Mouse (Mus musculus) heart, embryonic 15.5 days (tissue): ENCODE measurements around the gene Tmem59l. TPM values are rescaled to one million over a fixed set of nuclear protein-coding genes. Genes with fewer than 3 reads are reported as not detected.

Experiments
- ATAC-seq: fragments of 200-750 bp; cut with Nextera tagmentation; replicated peaks from 2 replicates; pipeline ENCODE4 v1.8.0; 2017; ENCODE audit warnings: low read depth, moderate TSS enrichment; ENCODE audit not compliant: insufficient number of reproducible peaks, insufficient read depth, low FRiP score
- H3K27ac ChIP-seq: fragments of 300-500 bp; sonication (generic); 2 replicates; pipeline ENCODE4 v1.5.1; 2015; ENCODE audit warnings: mild to moderate bottlenecking, inconsistent platforms
- H3K27me3 ChIP-seq: fragments of 300-500 bp; sonication (generic); 2 replicates; pipeline ENCODE4 v1.6.1; 2015; ENCODE audit warnings: inconsistent platforms
- H3K36me3 ChIP-seq: fragments of 300-500 bp; sonication (generic); 2 replicates; pipeline ENCODE4 v1.6.1; 2015; ENCODE audit warnings: mild to moderate bottlenecking, inconsistent platforms
- H3K4me1 ChIP-seq: fragments of 300-500 bp; sonication (generic); replicated peaks from 2 replicates; pipeline ENCODE4 v1.6.1; 2015; ENCODE audit warnings: inconsistent platforms
- H3K4me2 ChIP-seq: fragments of 300-500 bp; sonication (generic); 2 replicates; pipeline ENCODE4 v1.6.1; 2015; ENCODE audit warnings: inconsistent platforms, mild to moderate bottlenecking, moderate library complexity
- H3K4me3 ChIP-seq: fragments of 300-500 bp; sonication (generic); 2 replicates; pipeline ENCODE4 v1.5.1; 2015; ENCODE audit warnings: mild to moderate bottlenecking, inconsistent platforms
- H3K9ac ChIP-seq: fragments of 300-500 bp; sonication (generic); 2 replicates; pipeline ENCODE4 v1.6.1; 2015; ENCODE audit warnings: mild to moderate bottlenecking, inconsistent platforms
- H3K9me3 ChIP-seq: fragments of 300-500 bp; sonication (generic); replicated peaks from 2 replicates; pipeline ENCODE4 v1.6.1; 2016; ENCODE audit warnings: inconsistent platforms
- WGBS: fragments of 180-500 bp; shearing (Covaris S2); methylation state at CpG from one replicate; pipeline ENCODE4 v1.1.7; 2015; ENCODE audit warnings: mixed read lengths; 5-methylcytosine and 5-hydroxymethylcytosine counted together
- polyA plus RNA-seq: library from polyadenylated mRNA; unstranded; fragments of >200 nt; fragmentation: Nextera tagmentation; extraction: Ambion mirVana; gene quantifications from 2 replicates; pipeline ENCODE4 v1.2.1, GENCODE M21; 2015

The Tmem59l gene
- polyA plus RNA-seq, 1 experiment from 2014 or later: 0.24 TPM

DNA sequence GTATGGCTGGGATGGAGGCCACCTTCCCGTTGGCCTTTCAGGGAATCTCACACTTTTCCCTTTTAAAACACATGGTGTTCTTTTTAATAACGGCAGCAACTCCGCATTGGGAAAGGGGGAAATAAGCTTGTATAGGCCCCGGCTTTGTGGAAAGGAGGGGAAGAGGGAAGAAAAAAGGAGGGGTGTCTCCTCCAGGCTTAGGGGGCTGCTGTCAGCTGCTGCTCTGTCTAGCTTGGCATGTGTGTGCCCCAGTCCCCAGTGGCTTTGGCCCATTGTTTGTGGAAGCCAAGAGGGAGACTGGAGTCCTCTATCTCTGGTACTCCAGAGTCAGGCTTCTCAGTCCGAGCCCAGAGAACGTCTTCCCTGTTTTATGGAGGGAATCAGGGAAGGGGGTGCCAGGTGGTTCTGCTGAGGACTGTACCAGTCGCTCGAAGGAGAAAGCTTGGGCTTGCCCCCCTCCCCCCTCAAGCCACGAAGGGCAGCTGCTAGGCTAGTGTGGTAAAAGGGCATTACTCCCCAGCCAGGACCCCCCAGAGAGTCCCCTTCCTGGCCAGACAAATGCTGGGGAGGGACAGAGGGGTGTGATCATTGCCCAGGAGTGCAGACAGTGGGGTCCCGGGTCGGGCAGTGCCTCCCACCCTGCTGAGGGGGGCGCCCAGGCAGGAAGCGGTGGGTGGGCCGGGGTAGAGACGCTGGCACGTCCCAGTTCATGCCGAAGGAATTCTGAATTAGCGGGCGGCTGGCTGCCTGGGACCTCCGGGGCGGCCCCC, 8.0 kb upstream of the Tmem59l start:
- Histone ChIP-seq H3K4me1 (peaks cover 33% of the 10 kb centered on the region), H3K36me3 (no peaks in the 10 kb centered on the region), H3K9ac (0 out of 2 replicates have a peak overlapping the region, but pooled peaks have one; percentile 3), H3K4me3 (peak overlapping the region; percentile 6; the same call in 1 of the 2 replicates), H3K4me2 (no peak overlapping the region), H3K27me3 (peaks cover 100% of the 10 kb centered on the region), H3K27ac (no peak overlapping the region), H3K9me3 (no peaks in the 10 kb centered on the region)
- WGBS: 6% methylated on average over 21 of the region's 21 CpGs
- ATAC-seq: no peak

DNA sequence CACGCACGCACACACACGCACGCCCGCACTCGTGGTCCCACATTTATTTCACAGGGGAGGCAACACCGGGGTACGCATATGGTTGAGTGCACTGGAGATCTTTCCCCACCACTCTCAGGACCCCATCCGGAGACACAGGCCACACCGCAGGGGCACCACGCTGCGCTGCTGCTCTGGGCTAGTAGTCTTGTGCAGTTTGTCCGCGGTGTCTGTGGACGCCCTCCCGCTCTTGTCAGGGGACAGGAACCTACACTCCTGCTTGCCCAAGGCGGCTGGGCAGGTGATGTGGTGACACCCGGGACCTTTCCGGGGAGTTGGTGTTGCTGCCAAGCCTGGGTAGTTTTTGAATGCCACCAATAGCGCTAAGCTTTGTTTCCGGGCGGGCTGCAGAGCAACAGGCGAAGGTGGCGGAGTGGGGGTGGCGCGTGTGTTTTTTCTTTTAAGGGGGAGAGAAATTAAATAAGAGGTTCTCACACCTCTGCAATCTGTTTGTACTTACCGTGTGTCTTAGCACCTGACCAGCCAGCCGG, 7.3 kb upstream of the Tmem59l start:
- no peaks in the 10 kb centered on the region for H3K36me3 ChIP-seq
- peak overlapping the region; percentile 80; the same call in 1 of the 2 replicates for H3K4me2 ChIP-seq
- H3K9ac ChIP-seq: no peak overlapping the region
- H3K4me1 ChIP-seq: peaks cover 36% of the 10 kb centered on the region
- WGBS: 3% methylated on average over 28 of the region's 28 CpGs
- no peaks in the 10 kb centered on the region for H3K9me3 ChIP-seq
- peaks cover 100% of the 10 kb centered on the region for H3K27me3 ChIP-seq
- H3K27ac ChIP-seq: no peak overlapping the region
- peak overlapping the region; percentile 49 for H3K4me3 ChIP-seq
- no peak for ATAC-seq

- Histone ChIP-seq H3K4me3 (peak overlapping the region; percentile 49), H3K9ac (no peak overlapping the region), H3K9me3 (no peaks in the 10 kb centered on the region), H3K4me1 (peaks cover 42% of the 10 kb centered on the region), H3K27me3 (peaks cover 100% of the 10 kb centered on the region), H3K36me3 (no peaks in the 10 kb centered on the region), H3K27ac (no peak overlapping the region), H3K4me2 (peak overlapping the region; percentile 80)
- no peak for ATAC-seq
- WGBS: 3% methylated on average over 47 of the region's 47 CpGs
These were observed 6.7 kb upstream of the Tmem59l start for GRCm38 (mm10) chr8:70493692-70494415.

DNA sequence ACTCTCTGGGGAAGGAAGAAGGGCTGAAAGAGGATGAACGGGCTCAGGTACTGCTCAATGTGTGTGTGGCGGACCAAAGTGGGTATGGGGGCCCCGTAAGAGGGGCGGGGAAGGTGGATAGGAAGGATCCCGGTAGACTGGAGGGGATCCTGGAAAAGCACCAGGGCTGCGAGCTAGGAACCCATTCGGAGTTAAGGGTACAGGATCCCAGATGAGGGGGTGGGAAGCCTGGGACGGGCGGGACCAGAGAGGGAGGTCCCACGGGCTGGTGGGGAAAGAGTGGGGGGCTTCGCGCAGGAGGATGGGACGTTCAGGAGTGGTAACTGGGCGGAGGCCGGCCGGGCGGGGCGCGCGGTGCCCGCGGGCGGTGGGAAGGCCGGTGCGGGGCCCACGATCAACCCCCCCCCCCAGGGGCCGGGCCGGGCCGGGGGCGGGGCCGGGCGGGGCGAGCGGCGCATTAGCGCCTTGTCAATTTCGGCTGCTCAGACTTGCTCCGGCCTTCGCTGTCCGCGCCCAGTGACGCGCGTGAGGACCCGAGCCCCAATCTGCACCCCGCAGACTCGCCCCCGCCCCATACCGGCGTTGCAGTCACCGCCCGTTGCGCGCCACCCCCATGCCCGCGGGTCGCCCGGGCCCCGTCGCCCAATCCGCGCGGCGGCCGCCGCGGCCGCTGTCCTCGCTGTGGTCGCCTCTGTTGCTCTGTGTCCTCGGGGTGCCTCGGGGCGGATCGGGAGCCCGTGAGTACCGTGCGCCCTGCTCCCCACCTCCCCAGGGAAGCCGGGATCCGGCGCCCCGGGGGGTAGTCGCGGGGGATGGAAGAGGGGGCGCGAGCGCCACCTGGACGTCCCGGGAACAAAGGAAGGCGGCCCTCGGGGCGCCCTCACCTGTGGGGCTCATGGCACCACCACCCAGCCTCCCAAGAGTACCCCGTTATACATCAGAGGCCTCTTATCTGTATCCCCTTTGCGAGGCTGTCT, 5.8 kb upstream of the Tmem59l start, which contains the start of gene Crlf1:
Gene Crlf1 (plus strand): TSS at position 495 of the 977 bp plus-strand sequence.
- H3K4me3 ChIP-seq: peak within 1 kb of the TSS; percentile 49
- peaks cover 51% of the 10 kb centered on the region for H3K4me1 ChIP-seq
- WGBS: under 1% methylated on average over 58 of the region's 93 CpGs
- H3K27ac ChIP-seq: no peak within 1 kb of the TSS
- H3K36me3 ChIP-seq: no peaks in the 10 kb centered on the region
- H3K9me3 ChIP-seq: no peaks in the 10 kb centered on the region
- H3K4me2 ChIP-seq: peak within 1 kb of the TSS; percentile 80
- H3K27me3 ChIP-seq: peaks cover 100% of the 10 kb centered on the region
- H3K9ac ChIP-seq: peak within 1 kb of the TSS; percentile 10; the same call in 1 of the 2 replicates
- ATAC-seq: no peak

DNA sequence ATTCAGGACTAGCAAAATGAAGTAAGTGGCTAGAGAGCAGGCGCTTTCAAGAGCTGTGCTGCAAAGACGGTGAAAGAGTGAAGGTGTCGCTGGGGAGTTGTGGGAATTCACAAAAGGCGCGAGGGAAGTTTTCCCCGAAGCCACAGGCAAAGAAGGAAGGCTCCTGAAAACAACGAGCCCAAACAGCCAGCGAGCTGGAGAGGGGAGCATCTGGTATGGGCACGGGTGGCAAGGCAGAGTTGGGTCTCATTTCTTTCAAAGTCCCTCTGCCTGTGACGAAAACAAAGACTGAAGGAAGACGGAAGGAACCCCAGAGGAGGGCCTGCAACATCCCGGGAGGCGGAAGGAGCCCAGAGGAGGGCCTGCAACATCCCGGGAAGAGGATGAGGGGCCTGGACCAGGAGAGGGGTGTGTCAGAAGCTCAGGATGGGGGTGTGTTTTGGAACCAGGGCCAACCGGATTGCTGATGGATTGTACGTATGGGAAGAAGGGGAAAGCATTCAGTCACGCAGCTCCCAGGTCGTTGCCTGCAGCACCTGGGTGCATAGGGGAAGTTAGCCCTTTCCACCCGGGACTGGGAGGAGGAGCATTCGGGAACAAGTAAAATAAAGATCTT, 3.8 kb upstream of the Tmem59l start:
- WGBS: 5% methylated on average over 20 of the region's 20 CpGs
- Histone ChIP-seq H3K27me3 (peaks cover 98% of the 10 kb centered on the region), H3K9me3 (no peaks in the 10 kb centered on the region), H3K9ac (no peak overlapping the region), H3K27ac (no peak overlapping the region), H3K4me3 (no peak overlapping the region), H3K4me1 (peaks cover 60% of the 10 kb centered on the region), H3K36me3 (no peaks in the 10 kb centered on the region), H3K4me2 (no peak overlapping the region)
- no peak for ATAC-seq

GRCm38 (mm10) chr8:70490061-70490879, 3.1 kb upstream of the Tmem59l start:
- no peaks in the 10 kb centered on the region for H3K36me3 ChIP-seq
- peaks cover 98% of the 10 kb centered on the region for H3K27me3 ChIP-seq
- H3K9me3 ChIP-seq: no peaks in the 10 kb centered on the region
- H3K4me3 ChIP-seq: peak overlapping the region; percentile 40; the same call in 1 of the 2 replicates
- H3K27ac ChIP-seq: no peak overlapping the region; the same call in 1 of the 2 replicates
- peaks cover 56% of the 10 kb centered on the region for H3K4me1 ChIP-seq
- 18% methylated on average over 10 of the region's 10 CpGs for WGBS
- ATAC-seq: no peak
- H3K4me2 ChIP-seq: peak overlapping the region; percentile 62; the same call in 1 of the 2 replicates
- no peak overlapping the region for H3K9ac ChIP-seq

DNA sequence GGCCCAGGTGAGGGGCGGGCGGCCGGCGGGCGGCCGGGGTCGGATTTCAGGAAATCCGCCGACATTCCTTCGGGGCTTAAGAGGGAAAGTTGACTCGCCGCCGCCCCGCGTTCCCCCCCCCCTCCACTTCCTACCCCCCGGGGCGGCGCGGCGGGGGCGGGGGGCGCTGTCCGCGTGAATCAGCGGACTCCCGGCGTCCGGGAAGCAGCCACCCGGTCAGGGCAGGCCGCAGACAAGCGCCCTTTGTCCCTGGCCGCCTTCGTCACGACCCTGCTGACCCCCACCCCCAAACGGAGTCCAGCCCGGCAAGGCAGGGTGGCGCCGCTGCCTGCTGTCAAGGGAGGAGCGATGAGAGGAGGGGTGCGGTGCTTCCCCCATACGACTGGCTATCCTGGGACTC, 2.4 kb upstream of the Tmem59l start:
- Histone ChIP-seq H3K9me3 (no peaks in the 10 kb centered on the region), H3K4me2 (peak overlapping the region; percentile 62), H3K27ac (no peak overlapping the region; the same call in 1 of the 2 replicates), H3K36me3 (no peaks in the 10 kb centered on the region), H3K4me3 (peak overlapping the region; percentile 40), H3K9ac (peak overlapping the region; percentile 25; the same call in 1 of the 2 replicates), H3K27me3 (peaks cover 98% of the 10 kb centered on the region), H3K4me1 (peaks cover 56% of the 10 kb centered on the region)
- ATAC-seq: no peak
- under 1% methylated on average over 35 of the region's 41 CpGs for WGBS

DNA sequence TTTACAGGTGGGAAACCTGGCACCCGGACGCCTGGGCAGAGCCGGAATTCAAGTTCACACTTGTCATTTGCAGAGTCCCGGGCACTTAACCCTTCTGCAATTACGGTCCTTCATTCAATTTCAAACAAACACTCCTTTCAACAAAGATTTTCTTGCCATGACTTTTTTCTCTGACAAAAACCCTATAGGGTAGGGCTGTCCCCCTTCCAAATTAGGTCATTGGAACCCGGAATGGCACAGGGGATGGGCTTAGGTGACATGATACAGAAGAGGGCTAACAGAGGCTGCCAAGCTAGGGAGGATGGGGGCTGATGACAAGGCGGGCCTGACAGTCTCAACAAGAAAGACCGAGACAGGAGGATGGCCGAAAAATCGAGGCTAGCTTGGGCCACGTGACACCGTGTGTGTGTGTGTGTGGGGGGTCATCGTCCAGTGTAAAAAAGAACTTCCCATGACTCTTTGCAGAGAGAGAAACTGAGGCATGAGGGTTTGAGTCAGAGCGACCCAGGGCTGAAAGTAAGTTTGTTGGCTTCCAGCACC, 1.8 kb upstream of the Tmem59l start:
- Histone ChIP-seq H3K27me3 (peaks cover 98% of the 10 kb centered on the region), H3K36me3 (no peaks in the 10 kb centered on the region), H3K27ac (no peak overlapping the region; the same call in 1 of the 2 replicates), H3K9me3 (no peaks in the 10 kb centered on the region), H3K4me2 (peak overlapping the region; percentile 62), H3K4me1 (peaks cover 50% of the 10 kb centered on the region), H3K9ac (peak overlapping the region; percentile 25; the same call in 1 of the 2 replicates), H3K4me3 (peak overlapping the region; percentile 40)
- 1% methylated on average over 14 of the region's 14 CpGs for WGBS
- ATAC-seq: no peak

GRCm38 (mm10) chr8:70487993-70488796, 1.0 kb upstream of the Tmem59l start:
- WGBS: 3% methylated on average over 55 of the region's 55 CpGs
- H3K9me3 ChIP-seq: no peaks in the 10 kb centered on the region
- H3K4me1 ChIP-seq: peaks cover 42% of the 10 kb centered on the region
- peak overlapping the region; percentile 21; the same call in 1 of the 2 replicates for H3K9ac ChIP-seq
- no peaks in the 10 kb centered on the region for H3K36me3 ChIP-seq
- H3K27ac ChIP-seq: no peak overlapping the region
- no peak for ATAC-seq
- H3K4me2 ChIP-seq: peak overlapping the region; percentile 62
- H3K4me3 ChIP-seq: peak overlapping the region; percentile 40
- peaks cover 98% of the 10 kb centered on the region for H3K27me3 ChIP-seq
